Mouse (Mus musculus): Measurements from ENCODE around the gene Olfr124. TPM values are rescaled to one million over a fixed set of nuclear protein-coding genes. Genes with fewer than 3 reads are reported as not detected.

The Olfr124 gene
- not detected for total RNA-seq (2022)

DNA sequence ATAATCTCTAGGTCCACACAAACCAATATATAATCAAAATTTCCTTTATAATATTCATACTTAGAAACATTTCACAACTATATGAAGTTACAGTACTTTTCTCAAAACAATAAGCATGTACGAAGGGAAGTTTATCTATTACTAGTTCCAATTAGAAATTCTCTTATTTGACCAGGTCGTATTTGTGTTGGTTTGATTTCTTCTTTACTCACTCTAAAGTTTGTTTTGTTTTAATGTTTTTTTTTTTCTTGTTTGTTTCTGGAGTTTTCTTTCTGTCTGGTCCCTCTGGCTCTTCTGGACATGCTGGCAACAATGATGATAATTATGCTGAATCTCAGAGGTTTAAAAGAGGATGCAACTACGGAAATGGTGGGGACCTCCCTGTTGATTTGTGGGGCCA, at the start of gene Olfr124:
Gene Olfr124, plus strand, starts transcription at position 301 of the 400 bp plus-strand sequence.
- no peak for DNase-seq

DNA sequence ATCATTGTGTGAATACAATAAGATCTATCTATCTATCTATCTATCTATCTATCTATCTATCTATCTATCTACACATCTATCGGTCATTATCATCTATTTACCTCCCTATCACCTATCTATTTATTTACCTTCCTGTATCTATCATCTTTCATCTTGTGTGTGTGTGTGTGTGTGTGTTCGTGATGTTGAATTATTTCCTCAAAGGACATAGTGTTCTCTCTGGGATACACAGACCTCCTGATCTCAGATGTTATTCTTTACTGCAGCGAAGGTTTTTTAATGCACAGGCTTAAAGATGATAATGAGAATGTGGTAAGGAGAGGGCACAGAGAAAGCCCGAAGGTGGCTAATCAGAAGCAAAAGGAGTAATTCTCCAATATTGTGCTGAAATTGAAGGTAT, 31.4 kb upstream of the Olfr124 start, which contains the start of gene Olfr122:
Gene Olfr122, plus strand, starts transcription at position 301 of the 400 bp plus-strand sequence.
- DNase-seq = no peak

DNA sequence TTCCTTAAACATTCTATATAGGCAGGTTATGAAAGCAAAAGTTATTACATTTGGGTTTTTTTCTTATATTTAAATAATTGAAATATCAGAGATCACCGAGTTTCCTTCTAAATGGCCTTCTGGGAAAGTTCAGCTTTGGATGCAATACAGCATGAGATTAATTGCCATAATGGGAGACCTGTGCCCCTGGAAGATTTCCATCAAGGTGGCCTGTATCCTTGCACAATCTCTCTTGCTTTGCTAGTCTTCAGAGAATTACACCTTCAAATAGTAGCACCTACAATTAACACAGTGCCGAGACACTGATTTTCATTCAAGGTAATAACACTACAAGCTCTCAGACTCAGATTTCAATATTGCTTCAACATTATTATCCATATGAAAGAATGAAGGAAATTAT, 6.5 kb upstream of the Olfr124 start, which contains the start of gene Olfr123:
Gene Olfr123, plus strand, starts transcription at position 301 of the 400 bp plus-strand sequence.
- DNase-seq = no peak

DNA sequence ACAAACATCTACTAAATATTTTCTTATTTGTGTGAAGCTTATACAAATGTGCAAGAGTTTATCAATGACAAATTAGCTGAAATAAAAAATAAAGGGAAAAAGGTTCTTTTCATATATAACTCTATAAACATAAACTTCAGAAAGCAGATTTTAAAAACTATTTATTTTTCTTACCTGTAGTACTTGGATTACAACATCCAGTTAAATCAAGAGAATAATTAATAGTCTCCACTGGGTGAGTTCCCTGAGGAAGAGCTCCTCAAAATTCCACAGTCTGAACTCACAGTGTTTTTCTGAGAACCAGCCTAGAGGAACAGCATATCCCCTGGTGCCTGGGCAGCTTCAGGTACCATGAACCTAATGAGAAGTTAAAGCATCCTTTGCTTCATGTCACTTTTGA, 33.0 kb downstream of the Olfr124 start, which contains the start of gene Olfr125:
Gene Olfr125, plus strand, starts transcription at position 301 of the 400 bp plus-strand sequence.
- no peak for DNase-seq

DNA sequence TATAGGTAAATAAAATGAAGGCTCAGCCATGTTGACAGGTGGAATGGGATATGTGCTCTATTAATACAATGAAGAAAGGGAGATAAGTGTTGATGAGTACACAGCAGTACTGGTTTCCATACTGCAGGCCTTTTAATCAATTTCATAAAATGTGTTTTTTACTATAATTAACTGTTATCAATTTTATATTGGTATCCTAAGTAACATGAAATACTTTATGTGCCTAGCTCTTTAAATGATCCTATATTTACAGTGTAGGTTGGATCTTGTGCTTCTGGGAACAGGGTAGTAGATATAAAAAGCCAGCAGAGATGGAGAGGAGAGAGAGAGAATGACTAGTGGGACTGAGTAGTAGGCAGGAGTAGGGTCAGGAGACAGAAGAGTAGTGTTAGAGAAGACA, 47.5 kb downstream of the Olfr124 start, which contains the start of gene Olfr126:
Gene Olfr126, plus strand, starts transcription at position 301 of the 400 bp plus-strand sequence.
- no peak for DNase-seq

Other genes with a start within 250 kb of the Olfr124 start
- gene Olfr112, start 230.4 kb upstream of the Olfr124 start, total RNA-seq (2022) = not detected
- gene Olfr113, start 222.2 kb upstream of the Olfr124 start, total RNA-seq (2022) = not detected
- not detected for gene Olfr114, start 207.1 kb upstream of the Olfr124 start, total RNA-seq (2022)
- not detected for gene Olfr115, start 172.8 kb upstream of the Olfr124 start, total RNA-seq (2022)
- gene Olfr116, start 172.7 kb upstream of the Olfr124 start, total RNA-seq (2022) = not detected
- not detected for gene Olfr117, start 136.1 kb upstream of the Olfr124 start, total RNA-seq (2022)
- not detected for gene Olfr118, start 132.9 kb upstream of the Olfr124 start, total RNA-seq (2022)
- not detected for gene Olfr119, start 103.3 kb upstream of the Olfr124 start, total RNA-seq (2022)
- gene Olfr120, start 78.1 kb upstream of the Olfr124 start, total RNA-seq (2022) = not detected
- not detected for gene Olfr121, start 51.0 kb upstream of the Olfr124 start, total RNA-seq (2022)
- gene Olfr122, start 31.3 kb upstream of the Olfr124 start, total RNA-seq (2022) = not detected
- not detected for gene Olfr123, start 6.4 kb upstream of the Olfr124 start, total RNA-seq (2022)
- gene Olfr125, start 33.1 kb downstream of the Olfr124 start, total RNA-seq (2022) = not detected
- not detected for gene Olfr126, start 47.6 kb downstream of the Olfr124 start, total RNA-seq (2022)
- gene Olfr127, start 100.5 kb downstream of the Olfr124 start, total RNA-seq (2022) = not detected
- gene Olfr128, start 120.7 kb downstream of the Olfr124 start, total RNA-seq (2022) = not detected
- not detected for gene Olfr761, start 153.2 kb downstream of the Olfr124 start, total RNA-seq (2022)